Mouse (Mus musculus): Measurements from ENCODE around the gene Ntm. TPM values are rescaled to one million over a fixed set of nuclear protein-coding genes. Genes with fewer than 3 reads are reported as not detected.

Gene Ntm
- polyA plus RNA-seq, 1 experiment from 2014 or later = 30.6 TPM

DNA sequence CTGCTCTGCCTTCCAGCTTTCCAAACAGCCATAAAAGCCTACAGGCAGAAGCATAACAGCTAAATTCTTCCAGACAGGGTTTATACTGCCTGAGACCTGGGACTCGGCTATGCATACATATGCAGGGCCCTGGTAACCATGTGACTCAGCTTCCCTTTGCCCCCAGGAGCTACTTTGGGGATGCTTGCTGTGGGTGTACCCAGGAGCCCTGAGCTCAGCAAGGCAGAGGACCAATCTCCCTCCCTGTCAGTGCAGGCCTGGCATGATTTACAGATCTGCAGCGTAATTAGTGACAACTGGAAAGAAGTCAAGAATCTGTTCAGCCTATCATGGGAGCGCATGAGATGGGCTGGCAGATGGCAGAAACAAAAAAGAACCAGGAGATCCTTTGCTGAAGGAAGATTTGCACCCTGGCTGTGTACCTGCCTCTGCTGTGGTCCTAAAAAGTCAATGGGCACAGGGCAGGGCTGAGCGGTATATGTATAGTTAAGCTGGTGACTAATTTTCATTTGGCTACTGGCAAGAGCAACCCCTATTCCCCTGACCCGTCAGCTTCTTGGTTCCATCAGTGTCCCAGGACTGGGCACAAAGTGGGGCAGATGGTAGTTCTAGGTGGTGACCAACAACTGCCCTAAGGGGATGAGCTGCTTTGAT is 886.9 kb downstream of the Ntm start:
- Histone ChIP-seq H3K4me2 (replicated peaks; ENCODE audit: low read depth, low read length) (no peak overlapping the region), H3K9ac (ENCODE audit: low read depth, low read length) (no peak overlapping the region), H3K27me3 (ENCODE audit: control insufficient read depth, insufficient read depth, low read length) (no peaks in the 10 kb centered on the region), H3K9me3 (ENCODE audit: control insufficient read depth, low read length) (no peaks in the 10 kb centered on the region), H3K27ac (ENCODE audit: low read depth, low read length) (no peak overlapping the region), H3K4me1 (replicated peaks; ENCODE audit: control insufficient read depth, insufficient read depth, low read length) (no peaks in the 10 kb centered on the region), H3K36me3 (ENCODE audit: control insufficient read depth, insufficient read depth, low read length) (no peaks in the 10 kb centered on the region), H3K4me3 (ENCODE audit: low read depth, low read length) (no peak overlapping the region)
- WGBS = 85% methylated on average over 5 of the region's 5 CpGs
- DNase-seq (ENCODE audit: low spot score) (no peak), ATAC-seq (ENCODE audit: low FRiP score) (no peak)

- no peak for ATAC-seq (ENCODE audit: low FRiP score)
- no peaks in the 10 kb centered on the region for H3K36me3 ChIP-seq (ENCODE audit: control insufficient read depth, insufficient read depth, low read length)
Measured at GRCm38 (mm10) chr9:29075243-29075642, 887.7 kb downstream of the Ntm start.

GRCm38 (mm10) chr9:29074494-29074893 is 888.4 kb downstream of the Ntm start:
- Histone ChIP-seq H3K4me1 (replicated peaks; ENCODE audit: control insufficient read depth, insufficient read depth, low read length) (no peaks in the 10 kb centered on the region), H3K36me3 (ENCODE audit: control insufficient read depth, insufficient read depth, low read length) (no peaks in the 10 kb centered on the region), H3K4me3 (ENCODE audit: low read depth, low read length) (no peak overlapping the region), H3K4me2 (replicated peaks; ENCODE audit: low read depth, low read length) (no peak overlapping the region), H3K27me3 (ENCODE audit: control insufficient read depth, insufficient read depth, low read length) (no peaks in the 10 kb centered on the region), H3K9me3 (ENCODE audit: control insufficient read depth, low read length) (no peaks in the 10 kb centered on the region), H3K9ac (ENCODE audit: low read depth, low read length) (no peak overlapping the region), H3K27ac (ENCODE audit: low read depth, low read length) (no peak overlapping the region)
- WGBS = 58% methylated on average over 2 of the region's 2 CpGs
- ATAC-seq (ENCODE audit: low FRiP score) (no peak), DNase-seq (ENCODE audit: low spot score) (no peak)

More at GRCm38 (mm10) chr9:29075243-29075642, 887.7 kb downstream of the Ntm start:
- 94% methylated on average over 2 of the region's 2 CpGs for WGBS
- H3K4me2 ChIP-seq (replicated peaks; ENCODE audit: low read depth, low read length) = no peak overlapping the region
- H3K27ac ChIP-seq (ENCODE audit: low read depth, low read length) = no peak overlapping the region
- H3K27me3 ChIP-seq (ENCODE audit: control insufficient read depth, insufficient read depth, low read length) = no peaks in the 10 kb centered on the region
- H3K9me3 ChIP-seq (ENCODE audit: control insufficient read depth, low read length) = no peaks in the 10 kb centered on the region
- no peaks in the 10 kb centered on the region for H3K4me1 ChIP-seq (replicated peaks; ENCODE audit: control insufficient read depth, insufficient read depth, low read length)
- no peak overlapping the region for H3K9ac ChIP-seq (ENCODE audit: low read depth, low read length)
- no peak for DNase-seq (ENCODE audit: low spot score)
- H3K4me3 ChIP-seq (ENCODE audit: low read depth, low read length) = no peak overlapping the region

DNA sequence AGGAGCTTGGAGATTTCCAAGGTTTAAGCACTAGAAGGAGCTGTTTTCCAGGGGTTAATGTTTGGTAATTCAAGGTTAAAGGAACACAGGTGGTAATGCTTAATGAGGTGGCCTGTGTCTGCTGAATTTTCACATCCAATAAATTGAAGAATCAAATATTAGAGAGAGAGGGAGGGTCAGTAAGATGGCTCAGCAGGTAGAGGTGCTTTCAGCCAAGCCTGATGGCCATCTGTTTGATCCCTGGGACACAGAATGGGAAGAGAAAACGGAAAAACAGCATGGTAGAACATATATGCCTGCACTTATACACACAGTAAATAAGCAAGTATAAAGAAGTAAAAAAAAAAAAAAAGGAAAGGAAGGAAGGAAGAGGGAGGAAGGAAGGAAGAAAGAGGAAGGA is 890.9 kb downstream of the Ntm start:
- H3K27me3 ChIP-seq (ENCODE audit: control insufficient read depth, insufficient read depth, low read length) = no peaks in the 10 kb centered on the region
- no peaks in the 10 kb centered on the region for H3K9me3 ChIP-seq (ENCODE audit: control insufficient read depth, low read length)
- WGBS = 74% methylated on average over 1 of the region's 1 CpGs
- ATAC-seq (ENCODE audit: low FRiP score) (no peak), DNase-seq (ENCODE audit: low spot score) (no peak)
- H3K9ac ChIP-seq (ENCODE audit: low read depth, low read length) = no peak overlapping the region
- H3K36me3 ChIP-seq (ENCODE audit: control insufficient read depth, insufficient read depth, low read length) = no peaks in the 10 kb centered on the region
- no peaks in the 10 kb centered on the region for H3K4me1 ChIP-seq (replicated peaks; ENCODE audit: control insufficient read depth, insufficient read depth, low read length)
- H3K4me3 ChIP-seq (ENCODE audit: low read depth, low read length) = no peak overlapping the region
- no peak overlapping the region for H3K27ac ChIP-seq (ENCODE audit: low read depth, low read length)
- H3K4me2 ChIP-seq (replicated peaks; ENCODE audit: low read depth, low read length) = no peak overlapping the region

GRCm38 (mm10) chr9:29067572-29067971 is 895.4 kb downstream of the Ntm start:
- Histone ChIP-seq H3K27me3 (ENCODE audit: control insufficient read depth, insufficient read depth, low read length) (no peaks in the 10 kb centered on the region), H3K27ac (ENCODE audit: low read depth, low read length) (no peak overlapping the region), H3K9me3 (ENCODE audit: control insufficient read depth, low read length) (no peaks in the 10 kb centered on the region), H3K4me1 (replicated peaks; ENCODE audit: control insufficient read depth, insufficient read depth, low read length) (no peaks in the 10 kb centered on the region), H3K4me2 (replicated peaks; ENCODE audit: low read depth, low read length) (no peak overlapping the region), H3K9ac (ENCODE audit: low read depth, low read length) (no peak overlapping the region), H3K4me3 (ENCODE audit: low read depth, low read length) (no peak overlapping the region), H3K36me3 (ENCODE audit: control insufficient read depth, insufficient read depth, low read length) (no peaks in the 10 kb centered on the region)
- ATAC-seq (ENCODE audit: low FRiP score) = no peak
- no peak for DNase-seq (ENCODE audit: low spot score)
- 77% methylated on average over 5 of the region's 5 CpGs for WGBS

- Histone ChIP-seq H3K4me1 (replicated peaks; ENCODE audit: control insufficient read depth, insufficient read depth, low read length) (no peaks in the 10 kb centered on the region), H3K27me3 (ENCODE audit: control insufficient read depth, insufficient read depth, low read length) (no peaks in the 10 kb centered on the region), H3K9ac (ENCODE audit: low read depth, low read length) (no peak overlapping the region), H3K4me2 (replicated peaks; ENCODE audit: low read depth, low read length) (no peak overlapping the region), H3K36me3 (ENCODE audit: control insufficient read depth, insufficient read depth, low read length) (no peaks in the 10 kb centered on the region), H3K27ac (ENCODE audit: low read depth, low read length) (no peak overlapping the region), H3K4me3 (ENCODE audit: low read depth, low read length) (no peak overlapping the region), H3K9me3 (ENCODE audit: control insufficient read depth, low read length) (no peaks in the 10 kb centered on the region)
- DNase-seq (ENCODE audit: low spot score) (no peak), ATAC-seq (ENCODE audit: low FRiP score) (no peak)
- WGBS = 70% methylated on average over 6 of the region's 6 CpGs
Measured at GRCm38 (mm10) chr9:29060293-29060692, 902.6 kb downstream of the Ntm start.

- no peak overlapping the region for H3K9ac ChIP-seq (ENCODE audit: low read depth, low read length)
- DNase-seq (ENCODE audit: low spot score) (no peak), ATAC-seq (ENCODE audit: low FRiP score) (no peak)
- no peaks in the 10 kb centered on the region for H3K27me3 ChIP-seq (ENCODE audit: control insufficient read depth, insufficient read depth, low read length)
- no peaks in the 10 kb centered on the region for H3K9me3 ChIP-seq (ENCODE audit: control insufficient read depth, low read length)
- no peak overlapping the region for H3K4me3 ChIP-seq (ENCODE audit: low read depth, low read length)
- no peak overlapping the region for H3K27ac ChIP-seq (ENCODE audit: low read depth, low read length)
- no peaks in the 10 kb centered on the region for H3K4me1 ChIP-seq (replicated peaks; ENCODE audit: control insufficient read depth, insufficient read depth, low read length)
- WGBS = 58% methylated on average over 8 of the region's 8 CpGs
- no peaks in the 10 kb centered on the region for H3K36me3 ChIP-seq (ENCODE audit: control insufficient read depth, insufficient read depth, low read length)
- no peak overlapping the region for H3K4me2 ChIP-seq (replicated peaks; ENCODE audit: low read depth, low read length)
Measured at GRCm38 (mm10) chr9:29058811-29059210, 904.1 kb downstream of the Ntm start.

DNA sequence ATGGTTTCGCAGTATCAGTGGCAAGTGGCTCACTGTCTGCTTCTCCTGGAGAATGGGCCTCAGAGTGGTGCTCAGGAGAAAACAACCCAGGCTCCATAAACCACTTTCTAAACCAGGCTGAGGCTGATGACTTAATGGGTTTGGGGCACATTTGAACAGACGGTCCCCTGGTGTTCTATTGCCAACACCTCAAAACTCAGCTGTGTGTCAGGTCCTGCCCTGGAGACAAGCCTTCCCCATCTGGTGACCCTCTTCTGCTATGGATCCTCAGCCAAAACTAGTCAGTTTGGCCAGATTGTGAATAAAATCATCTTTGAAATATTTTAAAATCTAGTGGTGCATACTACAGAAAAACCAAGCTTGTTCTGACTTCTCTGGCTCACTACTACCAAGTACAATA is 907.3 kb downstream of the Ntm start:
- H3K27me3 ChIP-seq (ENCODE audit: control insufficient read depth, insufficient read depth, low read length) = no peaks in the 10 kb centered on the region
- no peaks in the 10 kb centered on the region for H3K9me3 ChIP-seq (ENCODE audit: control insufficient read depth, low read length)
- DNase-seq (ENCODE audit: low spot score) (no peak), ATAC-seq (ENCODE audit: low FRiP score) (no peak)
- 98% methylated on average over 2 of the region's 2 CpGs for WGBS
- no peak overlapping the region for H3K9ac ChIP-seq (ENCODE audit: low read depth, low read length)
- no peak overlapping the region for H3K27ac ChIP-seq (ENCODE audit: low read depth, low read length)
- H3K36me3 ChIP-seq (ENCODE audit: control insufficient read depth, insufficient read depth, low read length) = no peaks in the 10 kb centered on the region
- H3K4me3 ChIP-seq (ENCODE audit: low read depth, low read length) = no peak overlapping the region
- no peaks in the 10 kb centered on the region for H3K4me1 ChIP-seq (replicated peaks; ENCODE audit: control insufficient read depth, insufficient read depth, low read length)
- H3K4me2 ChIP-seq (replicated peaks; ENCODE audit: low read depth, low read length) = no peak overlapping the region

- WGBS = 47% methylated on average over 3 of the region's 3 CpGs
- Histone ChIP-seq H3K4me2 (replicated peaks; ENCODE audit: low read depth, low read length) (no peak overlapping the region), H3K27me3 (ENCODE audit: control insufficient read depth, insufficient read depth, low read length) (no peaks in the 10 kb centered on the region), H3K36me3 (ENCODE audit: control insufficient read depth, insufficient read depth, low read length) (no peaks in the 10 kb centered on the region), H3K27ac (ENCODE audit: low read depth, low read length) (no peak overlapping the region), H3K9ac (ENCODE audit: low read depth, low read length) (no peak overlapping the region), H3K4me1 (replicated peaks; ENCODE audit: control insufficient read depth, insufficient read depth, low read length) (no peaks in the 10 kb centered on the region), H3K4me3 (ENCODE audit: low read depth, low read length) (no peak overlapping the region), H3K9me3 (ENCODE audit: control insufficient read depth, low read length) (no peaks in the 10 kb centered on the region)
- no peak for DNase-seq (ENCODE audit: low spot score)
- ATAC-seq (ENCODE audit: low FRiP score) = no peak
Measured at GRCm38 (mm10) chr9:29036466-29036865, 926.5 kb downstream of the Ntm start.

Data from hindbrain, embryonic 11.5 days (tissue).